Mouse (Mus musculus) heart, postnatal 14 days (tissue): ENCODE results near the gene Madd. TPM values are rescaled to one million over a fixed set of nuclear protein-coding genes. Genes with fewer than 3 reads are reported as not detected.
"Not testable (repeated sequence)": the region's sequence is repeated elsewhere in the genome, so short reads cannot be mapped to it uniquely, and the experiment has no call there.

Experiments
- DNase-seq, 2 experiments: peaks; one replicate each; pipeline ENCODE4 v3.0.0; 2021 to 2022
- intact Hi-C: fragments of 180-260 bp; cut with DNase I; formaldehyde crosslinking; loops from one replicate; pipeline ENCODE4 v1.15.1; 2025
- total RNA-seq, 2 experiments: library from RNA; stranded (reverse); gene quantifications; 2 replicates each; pipeline ENCODE4 v1.2.3; 2021

The Madd gene
- total RNA-seq, 2 experiments from 2014 or later, result 6.6 to 7.7 TPM

GRCm38 (mm10) chr2:91131251-91131650, 52.4 kb downstream of the Madd start:
- intact Hi-C loops, result no loop called here
- no peak for DNase-seq

GRCm38 (mm10) chr2:91130126-91130525, 53.5 kb downstream of the Madd start:
- DNase-seq, result peak in 1 of 2 experiments; percentile 62
- intact Hi-C loops, result no loop called here

- intact Hi-C loops, result no loop called here
- no peak for DNase-seq
Measured at GRCm38 (mm10) chr2:91128761-91129160, 54.9 kb downstream of the Madd start.

GRCm38 (mm10) chr2:91125101-91125500, 58.5 kb downstream of the Madd start:
- intact Hi-C loops, result no loop called here
- DNase-seq, result no peak

GRCm38 (mm10) chr2:91123521-91123920, 60.1 kb downstream of the Madd start:
- intact Hi-C loops, result no loop called here
- no peak for DNase-seq

GRCm38 (mm10) chr2:91121497-91121896, 62.1 kb downstream of the Madd start:
- intact Hi-C loops, result no loop called here
- no peak for DNase-seq

- DNase-seq, result no peak
Measured at GRCm38 (mm10) chr2:91121011-91121410, 62.6 kb downstream of the Madd start.

GRCm38 (mm10) chr2:91120261-91120671, 63.4 kb downstream of the Madd start:
- no peak for DNase-seq
- intact Hi-C loops, result no loop called here

More at GRCm38 (mm10) chr2:91121011-91121410, 62.6 kb downstream of the Madd start:
- intact Hi-C loops, result no loop called here

GRCm38 (mm10) chr2:91119551-91119950, 64.1 kb downstream of the Madd start:
- peak in 1 of 2 experiments; percentile 54 for DNase-seq
- intact Hi-C loops, result loop anchor here (5.0 to 10.0 kb wide), 4 partner anchors 118 to 358 kb away; partner anchors contain the start of genes Arfgap2 and Ddb2

- intact Hi-C loops, result loop anchor here (5.0 to 10.0 kb wide), 4 partner anchors 118 to 358 kb away; partner anchors contain the start of genes Arfgap2 and Ddb2
- DNase-seq, result no peak
Measured at GRCm38 (mm10) chr2:91119061-91119460, 64.6 kb downstream of the Madd start.

- DNase-seq, result peak; percentile 63 to 80
- intact Hi-C loops, result loop anchor here (5.0 to 10.0 kb wide), 4 partner anchors 119 to 359 kb away; partner anchors contain the start of genes Arfgap2 and Ddb2
Measured at GRCm38 (mm10) chr2:91118647-91119046, 65.0 kb downstream of the Madd start.

GRCm38 (mm10) chr2:91117585-91118275, 65.9 kb downstream of the Madd start, which contains the start of gene Mybpc3:
TSS of gene Mybpc3 (plus strand) at chr2:91118144.
- peak in 1 of 2 experiments; percentile 52 for DNase-seq
- intact Hi-C loops, result loop anchor here (5.0 to 10.0 kb wide), 4 partner anchors 120 to 360 kb away; partner anchors contain the start of genes Arfgap2 and Ddb2

GRCm38 (mm10) chr2:91116842-91117241, 66.8 kb downstream of the Madd start:
- intact Hi-C loops, result loop anchor here (5.0 to 10.0 kb wide), 4 partner anchors 120 to 360 kb away; partner anchors contain the start of genes Arfgap2 and Ddb2
- no peak for DNase-seq

- intact Hi-C loops, result loop anchor here (1.0 to 10.0 kb wide), 5 partner anchors 79 to 362 kb away; partner anchors contain the start of genes Arfgap2 and Ddb2
- DNase-seq, result no peak
Measured at GRCm38 (mm10) chr2:91115578-91115970, 68.1 kb downstream of the Madd start.

GRCm38 (mm10) chr2:91114781-91115577, 68.7 kb downstream of the Madd start:
- DNase-seq, result peak; percentile 98 to 99
- intact Hi-C loops, result loop anchor here (1.0 to 10.0 kb wide), 5 partner anchors 79 to 362 kb away; partner anchors contain the start of genes Arfgap2 and Ddb2

- intact Hi-C loops, result loop anchor here (10.0 kb wide), 1 partner anchor 151 kb away; the partner anchor contains the start of gene Arfgap2
- DNase-seq, result no peak
Measured at GRCm38 (mm10) chr2:91113852-91114251, 69.8 kb downstream of the Madd start.

- intact Hi-C loops, result loop anchor here (10.0 kb wide), 1 partner anchor 151 kb away; the partner anchor contains the start of gene Arfgap2
- no peak for DNase-seq
Measured at GRCm38 (mm10) chr2:91113334-91113733, 70.3 kb downstream of the Madd start.

GRCm38 (mm10) chr2:91112491-91112890, 71.1 kb downstream of the Madd start:
- intact Hi-C loops, result loop anchor here (10.0 kb wide), 1 partner anchor 152 kb away; the partner anchor contains the start of gene Arfgap2

GRCm38 (mm10) chr2:91111832-91112231, 71.8 kb downstream of the Madd start:
- intact Hi-C loops, result loop anchor here (10.0 kb wide), 1 partner anchor 153 kb away; the partner anchor contains the start of gene Arfgap2
- DNase-seq, result not testable (repeated sequence)

More at GRCm38 (mm10) chr2:91112491-91112890, 71.1 kb downstream of the Madd start:
- no peak for DNase-seq

GRCm38 (mm10) chr2:91110429-91110828, 73.2 kb downstream of the Madd start:
- intact Hi-C loops, result loop anchor here (10.0 kb wide), 1 partner anchor 154 kb away; the partner anchor contains the start of gene Arfgap2
- no peak for DNase-seq
